ENCODE assay signal across 26 mouse cellular contexts in genomic region chr15:97731111-97731510, GRCm38 (mm10). TPM values are rescaled to one million over a fixed set of nuclear protein-coding genes. Genes with fewer than 3 reads are reported as not detected.
DNase-seq lines count a peak whose midpoint lies in the region; ATAC-seq and TF ChIP-seq lines count a peak whose summit lies in the region.
"Had no signal": no experiment of that assay in that cellular context is flagged by ENCODE, and none has a peak within 500 bp of the region (broad histone marks: within the 10 kb centered on the region; RNA-seq: fewer than 3 reads in every experiment).

Gene Endou, minus strand, starts transcription at chr15:97731339.

- no peak for TF ChIP-seq CTCF in lung, adult 2 months (IDR thresholded peaks at IDR 0.05; ENCODE audit: insufficient read depth, low read length)

- peak; percentile 14 for ATAC-seq in heart, embryonic 16.5 days (replicated peaks; ENCODE audit: extremely low read depth, insufficient read depth, low FRiP score)
- ATAC-seq: forebrain, embryonic 14.5 days; inflammation-experienced regulatory T-cells, adult 6 months; liver, embryonic 12.5 days; midbrain, embryonic 13.5 days had no signal

- H3K36me3 ChIP-seq in heart, embryonic 16.5 days (ENCODE audit: control insufficient read depth, insufficient read depth), result no peaks in the 10 kb centered on the region
- H3K36me3 ChIP-seq: heart, embryonic 12.5 days; liver, embryonic 12.5 days; midbrain, embryonic 13.5 days; neural tube, embryonic 12.5 days had no signal

- WGBS in heart, embryonic 16.5 days, result 79% methylated on average over 8 of the region's 8 CpGs
- 79% methylated on average over 8 of the region's 8 CpGs for WGBS in lung, adult 2 months

- no peak within 1 kb of the TSS for H3K4me3 ChIP-seq in heart, embryonic 16.5 days (ENCODE audit: low read length)
- H3K4me3 ChIP-seq in lung, adult 2 months (replicated peaks; ENCODE audit: extremely low read depth, low read depth, low read length), result no peak within 1 kb of the TSS
- H3K4me3 ChIP-seq: heart, embryonic 12.5 days; liver, embryonic 12.5 days; megakaryocyte, embryonic 14.5 days; midbrain, embryonic 13.5 days; neural tube, embryonic 12.5 days had no signal

- no peak for TF ChIP-seq POLR2A in lung, adult 2 months (IDR thresholded peaks at IDR 0.05; ENCODE audit: borderline replicate concordance, extremely low read depth, low read depth, low read length)

- DNase-seq in heart, adult 18-20 months, result no peak
- DNase-seq in lung, adult 2 months, result no peak
- no peak for DNase-seq in lung, adult 18-20 months
- peak; percentile 91 for DNase-seq in thymus, postnatal 0 days (ENCODE audit: low spot score)
- DNase-seq in adrenal gland, postnatal 25 days, result no peak
- no peak for DNase-seq in left cerebral cortex, adult 18-20 months (ENCODE audit: low spot score in 2 of 2)
- DNase-seq in neural tube, embryonic 10.5 days (ENCODE audit: extremely low spot score, low spot score), result no peak
- DNase-seq: adrenal gland, adult 2 months; cerebellum, adult 8-10 months; cerebellum, postnatal 36 days; embryo, embryonic 11 days; gastrocnemius, postnatal 10 days; heart, adult 11 months; lung, embryonic 14.5 days; retina, postnatal 1 day; right cerebral cortex, postnatal 25 days; spleen, adult 18-20 months had no signal

- H3K4me1 ChIP-seq in heart, embryonic 16.5 days (ENCODE audit: control insufficient read depth, insufficient read depth, low read length), result no peaks in the 10 kb centered on the region
- no peaks in the 10 kb centered on the region for H3K4me1 ChIP-seq in lung, adult 2 months (ENCODE audit: control insufficient read depth, insufficient read depth, low read length)
- H3K4me1 ChIP-seq: liver, embryonic 12.5 days; midbrain, embryonic 13.5 days; neural tube, embryonic 12.5 days had no signal

- H3K4me2 ChIP-seq in heart, embryonic 16.5 days (ENCODE audit: low read depth, low read length), result no peak within 1 kb of the TSS
- H3K4me2 ChIP-seq: heart, embryonic 12.5 days; hindbrain, embryonic 14.5 days; liver, embryonic 12.5 days; lung, embryonic 14.5 days; midbrain, embryonic 13.5 days; neural tube, embryonic 12.5 days had no signal

- no peaks in the 10 kb centered on the region for H3K27me3 ChIP-seq in heart, embryonic 16.5 days (ENCODE audit: control insufficient read depth, insufficient read depth, low read length)
- H3K27me3 ChIP-seq: heart, embryonic 12.5 days; midbrain, embryonic 13.5 days; neural tube, embryonic 12.5 days had no signal

- H3K9ac ChIP-seq in heart, embryonic 16.5 days (ENCODE audit: low read length), result no peak within 1 kb of the TSS
- H3K9ac ChIP-seq: heart, embryonic 12.5 days; hindbrain, embryonic 14.5 days; liver, embryonic 12.5 days; lung, embryonic 14.5 days; midbrain, embryonic 13.5 days; neural tube, embryonic 12.5 days had no signal

- H3K9me3 ChIP-seq in heart, embryonic 16.5 days (replicated peaks; ENCODE audit: control insufficient read depth, low read length), result 0 out of 2 replicates have a peak, but pooled peaks cover 3% of the 10 kb centered on the region
- H3K9me3 ChIP-seq: megakaryocyte, embryonic 14.5 days; midbrain, embryonic 13.5 days; neural tube, embryonic 12.5 days had no signal

- peak within 1 kb of the TSS; percentile 18; the same call in 1 of the 2 replicates for H3K27ac ChIP-seq in heart, embryonic 16.5 days (ENCODE audit: low read length)
- H3K27ac ChIP-seq: hindbrain, embryonic 14.5 days; liver, embryonic 12.5 days; midbrain, embryonic 13.5 days; neural tube, embryonic 12.5 days had no signal

RNA-seq across cellular contexts. Expression of gene Endou, which starts in this region (rescaled TPM):
- polyA plus RNA-seq in heart, embryonic 16.5 days (2015; fragmentation: Nextera tagmentation; extraction: Ambion mirVana), result 2.8 and 9.6 TPM in 2 replicates
- 1 to 10 TPM; 1.3 to 1.8 TPM for total RNA-seq in heart, adult 18-20 months (2021)
- polyA plus RNA-seq in lung, adult 2 months (2012; rRNA removed), result 4.0 and 18.9 TPM in 2 replicates
- polyA plus RNA-seq in thymus, postnatal 0 days (2015; fragmentation: Nextera tagmentation; extraction: Ambion mirVana), result 159 and 186 TPM in 2 replicates
- total RNA-seq in adrenal gland, postnatal 25 days (2021), result 0.71 and 0.82 TPM in 2 replicates
- total RNA-seq in left cerebral cortex, adult 18-20 months (2021), result 1 to 10 TPM; 5.2 to 5.4 TPM
- polyA plus RNA-seq: inflammation-experienced regulatory T-cells, adult 6 months; liver, embryonic 12.5 days; lung, embryonic 14.5 days had no signal
